Comparison of ENCODE assay signal across 12 mouse cellular contexts in genomic region chr10:4268140-4268539, GRCm38 (mm10). TPM values are rescaled to one million over a fixed set of nuclear protein-coding genes. Genes with fewer than 3 reads are reported as not detected.
DNase-seq lines count a peak whose midpoint lies in the region; ATAC-seq and TF ChIP-seq lines count a peak whose summit lies in the region.
"Had no signal": no experiment of that assay in that cellular context is flagged by ENCODE, and none has a peak within 500 bp of the region (broad histone marks: within the 10 kb centered on the region; RNA-seq: fewer than 3 reads in every experiment).

No protein-coding gene starts in this region.

- no peaks in the 10 kb centered on the region; the same call in 1 of the 2 replicates for H3K4me1 ChIP-seq in kidney, postnatal 0 days (replicated peaks; ENCODE audit: insufficient read depth, low read length)
- H3K4me1 ChIP-seq in kidney, adult 2 months (ENCODE audit: control insufficient read depth, insufficient read depth, low read length), result no peaks in the 10 kb centered on the region
- H3K4me1 ChIP-seq in hindbrain, embryonic 16.5 days (ENCODE audit: control insufficient read depth, insufficient read depth, low read depth, low read length), result peaks cover 17% of the 10 kb centered on the region
- peaks cover 13% of the 10 kb centered on the region for H3K4me1 ChIP-seq in neural tube, embryonic 14.5 days (ENCODE audit: control insufficient read depth, insufficient read depth, low read length)

- peak; percentile 14 to 16 for DNase-seq in cerebellum, postnatal 10 days
- DNase-seq in cerebellum, adult 11 months, result no peak
- DNase-seq in kidney, postnatal 0 days (ENCODE audit: low spot score), result no peak
- no peak for DNase-seq in kidney, adult 2 months
- DNase-seq in lung, adult 18-20 months, result no peak
- DNase-seq: kidney, adult 11 months; right cerebral cortex, postnatal 4 days had no signal

- no peak for ATAC-seq in kidney, postnatal 0 days (replicated peaks; ENCODE audit: low FRiP score, low read depth)
- ATAC-seq in hindbrain, embryonic 16.5 days, result no peak
- no peak for ATAC-seq in neural tube, embryonic 14.5 days (ENCODE audit: low read depth)
- no peak for ATAC-seq in frontal cortex, adult (ENCODE audit: low TSS enrichment)

- no peak overlapping the region for H3K4me3 ChIP-seq in kidney, postnatal 0 days (replicated peaks; ENCODE audit: low read depth, low read length)
- H3K4me3 ChIP-seq in kidney, adult 2 months (ENCODE audit: insufficient read depth, low read depth, low read length), result no peak overlapping the region
- no peak overlapping the region for H3K4me3 ChIP-seq in hindbrain, embryonic 16.5 days (ENCODE audit: low read length)
- no peak overlapping the region for H3K4me3 ChIP-seq in neural tube, embryonic 14.5 days (ENCODE audit: low read depth, low read length)
- H3K4me3 ChIP-seq: limb, embryonic 10.5 days; megakaryocyte, embryonic 14.5 days had no signal

- H3K36me3 ChIP-seq in kidney, postnatal 0 days (ENCODE audit: insufficient read depth, low read length), result no peaks in the 10 kb centered on the region
- no peaks in the 10 kb centered on the region for H3K36me3 ChIP-seq in kidney, adult 2 months (ENCODE audit: control insufficient read depth, insufficient read depth, low read length)
- H3K36me3 ChIP-seq in hindbrain, embryonic 16.5 days (ENCODE audit: control insufficient read depth, insufficient read depth, low read length), result no peaks in the 10 kb centered on the region
- H3K36me3 ChIP-seq in neural tube, embryonic 14.5 days (ENCODE audit: control insufficient read depth, insufficient read depth, low read length), result no peaks in the 10 kb centered on the region
- H3K36me3 ChIP-seq: limb, embryonic 10.5 days had no signal

- no peak for TF ChIP-seq POLR2A in kidney, adult 2 months (IDR thresholded peaks at IDR 0.05; ENCODE audit: low read depth, low read length)

- WGBS in kidney, postnatal 0 days, result 91% methylated on average over 7 of the region's 7 CpGs
- WGBS in kidney, adult 2 months, result 96% methylated on average over 7 of the region's 7 CpGs
- 95% methylated on average over 7 of the region's 7 CpGs for WGBS in hindbrain, embryonic 16.5 days
- WGBS in neural tube, embryonic 14.5 days, result 90% methylated on average over 7 of the region's 7 CpGs

- H3K27me3 ChIP-seq in kidney, postnatal 0 days (ENCODE audit: insufficient read depth, low read length), result no peaks in the 10 kb centered on the region
- peaks cover 1% of the 10 kb centered on the region; the same call in 1 of the 2 replicates for H3K27me3 ChIP-seq in kidney, adult 2 months (replicated peaks; ENCODE audit: control insufficient read depth, insufficient read depth, low read length)
- no peaks in the 10 kb centered on the region for H3K27me3 ChIP-seq in hindbrain, embryonic 16.5 days (replicated peaks; ENCODE audit: control insufficient read depth, insufficient read depth, low read length)
- no peaks in the 10 kb centered on the region for H3K27me3 ChIP-seq in neural tube, embryonic 14.5 days (ENCODE audit: control insufficient read depth, insufficient read depth, low read length)

- H3K9ac ChIP-seq in kidney, postnatal 0 days (ENCODE audit: low read depth, low read length), result no peak overlapping the region
- H3K9ac ChIP-seq in hindbrain, embryonic 16.5 days (ENCODE audit: low read depth, low read length), result no peak overlapping the region
- no peak overlapping the region for H3K9ac ChIP-seq in neural tube, embryonic 14.5 days (replicated peaks; ENCODE audit: low read depth, low read length)

- H3K27ac ChIP-seq in kidney, postnatal 0 days, result no peak overlapping the region
- no peak overlapping the region for H3K27ac ChIP-seq in kidney, adult 2 months (ENCODE audit: insufficient read depth, low read depth, low read length)
- H3K27ac ChIP-seq in hindbrain, embryonic 16.5 days (ENCODE audit: low read depth, low read length), result no peak overlapping the region
- no peak overlapping the region for H3K27ac ChIP-seq in neural tube, embryonic 14.5 days (ENCODE audit: low read depth, low read length)
- H3K27ac ChIP-seq: limb, embryonic 10.5 days had no signal

- H3K9me3 ChIP-seq in kidney, postnatal 0 days (replicated peaks; ENCODE audit: low read length), result no peaks in the 10 kb centered on the region
- no peaks in the 10 kb centered on the region for H3K9me3 ChIP-seq in hindbrain, embryonic 16.5 days (ENCODE audit: control insufficient read depth, low read length)
- no peaks in the 10 kb centered on the region for H3K9me3 ChIP-seq in neural tube, embryonic 14.5 days (ENCODE audit: control insufficient read depth, low read length)
- H3K9me3 ChIP-seq: limb, embryonic 10.5 days; megakaryocyte, embryonic 14.5 days had no signal

- no peak for TF ChIP-seq CTCF in kidney, postnatal 0 days (IDR thresholded peaks at IDR 0.05; ENCODE audit: low read depth)
- no peak for TF ChIP-seq CTCF in kidney, adult 2 months (conservative IDR thresholded peaks at IDR 0.05; ENCODE audit: insufficient read depth, insufficient read length, low read depth, low read length)

- peak overlapping the region; percentile 94; the same call in 1 of the 2 replicates for H3K4me2 ChIP-seq in kidney, postnatal 0 days (ENCODE audit: low read length)
- peak overlapping the region; percentile 80 for H3K4me2 ChIP-seq in hindbrain, embryonic 16.5 days (ENCODE audit: low read length)
- H3K4me2 ChIP-seq in neural tube, embryonic 14.5 days (ENCODE audit: low read depth, low read length), result peak overlapping the region; percentile 94; the same call in 1 of the 2 replicates

RNA-seq across cellular contexts. Expression of gene Akap12, which starts 2.0 kb away (rescaled TPM):
- 53.7 and 54.4 TPM in 2 replicates for polyA plus RNA-seq in kidney, postnatal 0 days (2015; fragmentation: Nextera tagmentation; extraction: Ambion mirVana)
- 5.0 and 6.0 TPM in 2 replicates for polyA plus RNA-seq in kidney, adult 2 months (2012; rRNA removed)
- polyA plus RNA-seq in hindbrain, embryonic 16.5 days (2015; fragmentation: Nextera tagmentation; extraction: Ambion mirVana), result 42.4 and 50.7 TPM in 2 replicates
- polyA plus RNA-seq in neural tube, embryonic 14.5 days (2014; fragmentation: Nextera tagmentation; extraction: Ambion mirVana), result 30.6 and 65.3 TPM in 2 replicates

Comparison
In these comparisons a context has a peak if more than half of its experiments do, and no peak if none do; other contexts are left out.
1. DNase-seq: peak in cerebellum, postnatal 10 days (2 of 2); none in cerebellum, adult 11 months (single experiment), kidney, postnatal 0 days (single experiment), kidney, adult 2 months (single experiment) and lung, adult 18-20 months (0 of 2).
2. Peak in every context shown above with its lines, with median percentiles within 50 percentile points of each other: H3K4me2 ChIP-seq.